Comparison of ENCODE assay signal across 8 mouse cellular contexts in genomic region chr9:47265946-47266490, GRCm38 (mm10).
A peak's percentile ranks its signal among the peaks of the same experiment; 100 is the strongest.
DNase-seq lines count a peak whose midpoint lies in the region; ATAC-seq lines count a peak whose summit lies in the region.

No protein-coding gene starts in this region.

- no peak overlapping the region for H3K9ac ChIP-seq in embryonic facial prominence, embryonic 12.5 days
- no peak overlapping the region for H3K9ac ChIP-seq in midbrain, embryonic 15.5 days

- no peak overlapping the region for H3K4me3 ChIP-seq in embryonic facial prominence, embryonic 12.5 days
- H3K4me3 ChIP-seq in embryonic facial prominence, embryonic 10.5 days, result no peak overlapping the region
- H3K4me3 ChIP-seq in midbrain, embryonic 15.5 days, result no peak overlapping the region

- no peak for DNase-seq in embryonic facial prominence, embryonic 10.5 days (ENCODE audit: low spot score)
- peak; percentile 55 for DNase-seq in right cerebral cortex, postnatal 4 days
- DNase-seq in right cerebral cortex, adult 2 months (ENCODE audit: low spot score in 2 of 2), result no peak
- peak; percentile 16 for DNase-seq in kidney, adult 9 months
- no peak for DNase-seq in spleen, postnatal 36 days (ENCODE audit: low spot score in 2 of 2)
- no peak for DNase-seq in frontal cortex, postnatal 36 days (ENCODE audit: low spot score in 2 of 2)

- H3K27me3 ChIP-seq in embryonic facial prominence, embryonic 12.5 days, result no peaks in the 10 kb centered on the region
- H3K27me3 ChIP-seq in embryonic facial prominence, embryonic 10.5 days (replicated peaks; ENCODE audit: low read depth, poor library complexity, severe bottlenecking), result peaks cover 7% of the 10 kb centered on the region; the same call in 1 of the 2 replicates
- no peaks in the 10 kb centered on the region for H3K27me3 ChIP-seq in midbrain, embryonic 15.5 days (replicated peaks)

- no peak for ATAC-seq in embryonic facial prominence, embryonic 12.5 days (ENCODE audit: insufficient number of reproducible peaks, insufficient read depth, low FRiP score, low TSS enrichment)
- ATAC-seq in midbrain, embryonic 15.5 days (replicated peaks), result peak; percentile 52

- no peaks in the 10 kb centered on the region for H3K9me3 ChIP-seq in embryonic facial prominence, embryonic 12.5 days
- H3K9me3 ChIP-seq in embryonic facial prominence, embryonic 10.5 days, result no peaks in the 10 kb centered on the region
- H3K9me3 ChIP-seq in midbrain, embryonic 15.5 days, result no peaks in the 10 kb centered on the region

- 0 out of 2 replicates have a peak overlapping the region, but pooled peaks have one; percentile 23 for H3K27ac ChIP-seq in embryonic facial prominence, embryonic 12.5 days
- H3K27ac ChIP-seq in embryonic facial prominence, embryonic 10.5 days (replicated peaks), result no peak overlapping the region
- H3K27ac ChIP-seq in midbrain, embryonic 15.5 days, result no peak overlapping the region

- H3K36me3 ChIP-seq in embryonic facial prominence, embryonic 12.5 days, result no peaks in the 10 kb centered on the region
- no peaks in the 10 kb centered on the region for H3K36me3 ChIP-seq in embryonic facial prominence, embryonic 10.5 days (replicated peaks)
- no peaks in the 10 kb centered on the region for H3K36me3 ChIP-seq in midbrain, embryonic 15.5 days (replicated peaks)

- no peak overlapping the region for H3K4me2 ChIP-seq in embryonic facial prominence, embryonic 12.5 days (replicated peaks)
- no peak overlapping the region for H3K4me2 ChIP-seq in midbrain, embryonic 15.5 days

- no peaks in the 10 kb centered on the region for H3K4me1 ChIP-seq in embryonic facial prominence, embryonic 12.5 days
- H3K4me1 ChIP-seq in embryonic facial prominence, embryonic 10.5 days, result peaks cover 13% of the 10 kb centered on the region; the same call in 1 of the 2 replicates
- H3K4me1 ChIP-seq in midbrain, embryonic 15.5 days, result 0 out of 2 replicates have a peak, but pooled peaks cover 6% of the 10 kb centered on the region

- 38% methylated on average over 9 of the region's 9 CpGs for WGBS in embryonic facial prominence, embryonic 12.5 days
- WGBS in embryonic facial prominence, embryonic 10.5 days, result 68% methylated on average over 9 of the region's 9 CpGs
- 40% methylated on average over 9 of the region's 9 CpGs for WGBS in midbrain, embryonic 15.5 days

Comparison
In these comparisons a context has a peak if more than half of its experiments do, and no peak if none do; other contexts are left out.
1. DNase-seq: peak in right cerebral cortex, postnatal 4 days (single experiment) and kidney, adult 9 months (single experiment); none in embryonic facial prominence, embryonic 10.5 days (single experiment), right cerebral cortex, adult 2 months (0 of 2), spleen, postnatal 36 days (0 of 2) and frontal cortex, postnatal 36 days (0 of 2).